Mouse (Mus musculus): ENCODE results near the gene Ubtd2.

GRCm38 (mm10) chr11:32420001-32420400, 35.2 kb upstream of the Ubtd2 start:
- TF ChIP-seq GATA1 (IDR thresholded peaks at IDR 0.05; ENCODE audit: borderline replicate concordance, low read length) (no peak), FLI1 (IDR thresholded peaks at IDR 0.05; ENCODE audit: low read length) (no peak)

Measured in megakaryocyte, embryonic 14.5 days (primary cell).